Mouse (Mus musculus) brain, embryonic 14.5 days (tissue): ENCODE data around the gene Golm1.

Source experiments
- CTCF ChIP-seq: fragments of 200-500 bp; IDR thresholded peaks from 2 replicates; pipeline ENCODE4 v1.5.1; 2012; ENCODE audit warnings: inconsistent platforms, mild to moderate bottlenecking, moderate library complexity, borderline replicate concordance; ENCODE audit not compliant: insufficient read depth, insufficient read length; ENCODE audit errors: extremely low read depth
- POLR2A ChIP-seq: fragments of 200-500 bp; IDR thresholded peaks from 2 replicates; pipeline ENCODE4 v1.6.1; 2012; ENCODE audit warnings: mild to moderate bottlenecking, inconsistent platforms, borderline replicate concordance; ENCODE audit not compliant: poor library complexity, insufficient read depth, insufficient read length, severe bottlenecking; ENCODE audit errors: extremely low read depth

DNA sequence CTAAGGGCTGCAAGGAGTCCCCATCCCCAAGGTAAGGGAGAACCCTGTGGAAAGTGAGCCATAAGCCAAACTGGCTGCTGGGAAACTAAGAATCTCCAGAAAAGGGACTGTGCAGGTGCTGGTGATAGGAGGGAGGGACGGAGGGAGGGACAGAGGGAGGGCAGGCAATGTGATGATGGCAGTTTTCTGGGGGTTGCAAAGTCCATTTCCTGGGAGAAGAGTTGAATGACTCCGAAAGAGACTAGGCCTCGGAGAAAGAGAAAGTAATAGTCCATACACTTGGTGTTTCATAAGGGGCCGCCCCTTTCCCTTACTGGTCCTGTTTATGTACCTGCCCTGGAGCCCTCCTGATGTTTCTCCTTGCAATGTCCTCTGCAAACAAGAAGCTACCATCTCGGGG, 21.1 kb downstream of the Golm1 start:
- TF ChIP-seq POLR2A (no peak), CTCF (no peak)
